Mouse (Mus musculus) induced T-regulatory cell, adult 2 months (primary cell): ENCODE data around the gene Cxcl5.
A peak's percentile ranks its signal among the peaks of the same experiment; 100 is the strongest.
"Not testable (repeated sequence)": the region's sequence is repeated elsewhere in the genome, so short reads cannot be mapped to it uniquely, and the experiment has no call there.

Experiments used
- DNase-seq: peaks from one replicate; pipeline ENCODE4 v3.0.0-alpha.2; 2012; ENCODE audit warnings: low read depth

Gene Cxcl5

DNA sequence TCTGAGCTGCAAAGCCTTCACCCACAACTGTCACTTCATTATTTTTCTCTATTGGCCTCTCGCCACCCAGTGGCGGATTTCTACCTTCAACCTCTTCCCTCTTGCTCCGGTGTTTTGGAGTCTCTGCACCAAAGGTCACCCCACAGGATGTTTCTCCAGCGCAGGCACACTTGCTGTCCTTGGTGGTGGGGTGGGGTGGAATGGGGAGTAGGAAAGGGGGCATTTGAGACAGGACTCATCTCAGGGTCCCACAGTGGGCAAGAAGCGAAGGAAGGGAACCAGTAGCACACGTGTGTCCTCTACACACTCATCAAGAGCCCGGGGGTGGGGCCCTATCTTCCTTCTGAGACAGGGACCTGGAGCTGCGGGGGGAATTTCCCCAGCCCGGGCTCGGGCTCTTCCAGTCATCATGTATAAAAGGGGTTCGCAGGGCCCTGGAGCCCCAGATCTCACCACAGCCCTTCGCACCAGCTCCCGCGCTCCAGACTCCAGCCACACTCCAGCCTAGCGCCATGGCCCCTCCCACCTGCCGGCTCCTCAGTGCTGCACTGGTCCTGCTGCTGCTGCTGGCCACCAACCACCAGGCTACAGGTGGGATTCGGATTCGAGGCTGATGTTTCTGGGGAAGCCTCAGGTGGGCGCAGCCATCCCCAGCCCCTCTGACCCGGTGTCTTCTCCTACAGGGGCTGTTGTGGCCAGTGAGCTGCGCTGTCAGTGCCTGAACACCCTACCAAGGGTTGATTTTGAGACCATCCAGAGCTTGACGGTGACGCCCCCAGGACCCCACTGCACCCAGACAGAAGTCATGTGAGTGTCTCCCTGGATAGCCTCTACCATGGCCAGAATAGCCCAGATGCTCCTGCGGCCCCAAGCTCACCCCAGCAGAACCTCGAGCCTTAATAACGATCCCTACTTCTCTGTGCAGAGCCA, 26.8 kb downstream of the Cxcl5 start, which contains the start of gene Cxcl3:
Gene Cxcl3 (plus strand): TSS at position 445 of the 930 bp plus-strand sequence.
- peak; percentile 24 for DNase-seq

- peak; percentile 1 for DNase-seq
Observed at GRCm38 (mm10) chr5:90788114-90788513, 29.0 kb downstream of the Cxcl5 start.

GRCm38 (mm10) chr5:90789306-90790073, 30.3 kb downstream of the Cxcl5 start:
- DNase-seq = no peak

- no peak for DNase-seq
Observed at GRCm38 (mm10) chr5:90790074-90790502, 30.9 kb downstream of the Cxcl5 start.

GRCm38 (mm10) chr5:90794195-90794625, 35.0 kb downstream of the Cxcl5 start, which contains the start of gene Cxcl15:
TSS of gene Cxcl15 (plus strand) at chr5:90794534.
- no peak for DNase-seq

DNA sequence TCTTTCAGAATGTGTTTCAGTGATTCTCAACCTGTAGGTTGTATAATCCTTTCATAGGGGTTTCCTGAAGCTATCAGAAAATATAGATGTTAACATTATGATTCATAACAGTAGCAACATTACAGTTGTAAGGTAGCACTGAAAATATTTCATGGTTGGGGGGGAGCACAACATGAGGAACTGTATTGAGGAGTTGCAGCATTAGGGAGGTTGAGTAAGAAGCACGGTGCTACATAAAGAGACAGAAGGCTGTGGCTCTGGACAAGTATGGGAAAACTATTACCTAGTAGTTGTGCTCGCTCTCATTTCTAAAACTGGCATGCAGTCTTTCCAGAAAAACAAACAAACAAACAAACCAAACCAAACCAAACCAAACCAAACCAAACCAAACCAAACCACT, 36.2 kb downstream of the Cxcl5 start:
- not testable (repeated sequence) for DNase-seq

- no peak for DNase-seq
Observed at GRCm38 (mm10) chr5:90804574-90804973, 45.4 kb downstream of the Cxcl5 start.

DNA sequence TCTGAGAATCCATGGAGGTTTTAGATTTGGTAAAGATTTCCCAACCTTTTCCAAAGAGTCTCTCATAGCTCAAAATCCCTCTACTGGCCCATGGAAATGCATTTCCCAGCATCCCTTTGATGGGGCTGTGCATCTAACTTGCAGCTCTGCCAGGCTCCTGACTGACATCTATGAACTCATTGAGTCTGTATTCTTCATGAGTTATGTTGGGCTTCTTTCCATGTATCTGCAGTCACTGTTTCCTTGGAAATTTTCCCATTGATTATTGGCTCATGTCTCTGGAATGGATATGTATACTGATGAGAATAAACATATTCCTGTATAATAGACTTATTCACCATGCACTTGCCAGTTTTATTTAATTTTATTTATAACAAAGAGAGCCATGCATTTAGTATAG, 46.9 kb downstream of the Cxcl5 start:
- no peak for DNase-seq

- no peak for DNase-seq
Observed at GRCm38 (mm10) chr5:90807176-90807950, 48.2 kb downstream of the Cxcl5 start.
